Mouse (Mus musculus) small intestine, adult 2 months (tissue): Measurements from ENCODE around the gene Amfr.

Experiments
- CTCF ChIP-seq: fragments of 200-500 bp; IDR thresholded peaks from 2 replicates; pipeline ENCODE4 v1.5.1; 2012; ENCODE audit warnings: low read depth, mild to moderate bottlenecking, control low read depth, inconsistent platforms, low read length, moderate library complexity, mixed read lengths; ENCODE audit not compliant: insufficient replicate concordance, insufficient read length; ENCODE audit errors: extremely low read depth
- POLR2A ChIP-seq: fragments of 200-500 bp; IDR thresholded peaks from 2 replicates; pipeline ENCODE4 v1.6.1; 2012; ENCODE audit warnings: low read depth, mild to moderate bottlenecking, control low read depth, inconsistent platforms, low read length, moderate library complexity

DNA sequence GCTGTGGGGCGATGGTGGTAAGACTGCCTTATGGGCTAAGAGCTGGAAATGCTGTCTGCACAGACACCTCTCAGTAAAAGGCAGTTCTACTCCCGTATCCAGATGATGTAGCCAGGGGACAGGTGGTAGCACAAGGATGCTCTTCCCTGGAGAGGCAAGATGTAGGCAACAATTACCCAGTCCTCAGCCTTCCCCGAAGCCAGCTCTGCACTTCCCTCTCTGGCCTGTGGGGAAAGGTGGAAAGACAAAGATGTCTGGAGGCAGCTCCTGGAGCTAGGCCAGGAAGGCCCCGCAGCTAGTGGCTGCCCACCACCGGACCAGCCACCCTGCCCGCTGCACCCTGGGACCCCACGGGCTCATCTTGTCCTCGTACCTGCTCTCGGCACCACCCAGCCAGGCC, 60.1 kb downstream of the Amfr start:
- TF ChIP-seq CTCF (no peak), POLR2A (no peak)
